Mouse (Mus musculus) forebrain, embryonic 13.5 days (tissue): ENCODE data around the gene Clcn2. TPM values are rescaled to one million over a fixed set of nuclear protein-coding genes. Genes with fewer than 3 reads are reported as not detected.
A peak's percentile ranks its signal among the peaks of the same experiment; 100 is the strongest.

ENCODE experiments used
- ATAC-seq: fragments of 200-750 bp; cut with Nextera tagmentation; 2 replicates; pipeline ENCODE4 v1.8.0; 2017
- H3K27ac ChIP-seq: fragments of 300-500 bp; sonication (generic); 2 replicates; pipeline ENCODE4 v1.5.1; 2015; ENCODE audit warnings: inconsistent platforms, mild to moderate bottlenecking, moderate library complexity
- H3K27me3 ChIP-seq: fragments of 300-500 bp; sonication (generic); 2 replicates; pipeline ENCODE4 v1.6.1; 2015; ENCODE audit warnings: mild to moderate bottlenecking, inconsistent platforms
- H3K36me3 ChIP-seq: fragments of 300-500 bp; sonication (generic); 2 replicates; pipeline ENCODE4 v1.6.1; 2015; ENCODE audit warnings: mild to moderate bottlenecking, inconsistent platforms; ENCODE audit not compliant: poor library complexity, severe bottlenecking
- H3K4me1 ChIP-seq: fragments of 300-500 bp; sonication (generic); 2 replicates; pipeline ENCODE4 v1.6.1; 2015; ENCODE audit warnings: inconsistent platforms
- H3K4me2 ChIP-seq: fragments of 300-500 bp; sonication (generic); 2 replicates; pipeline ENCODE4 v1.6.1; 2015; ENCODE audit warnings: inconsistent platforms, mild to moderate bottlenecking, moderate library complexity
- H3K4me3 ChIP-seq: fragments of 300-500 bp; sonication (generic); 2 replicates; pipeline ENCODE4 v1.5.1; 2015; ENCODE audit warnings: mild to moderate bottlenecking, inconsistent platforms
- H3K9ac ChIP-seq: fragments of 300-500 bp; sonication (generic); 2 replicates; pipeline ENCODE4 v1.6.1; 2015; ENCODE audit warnings: mild to moderate bottlenecking, inconsistent platforms
- H3K9me3 ChIP-seq: fragments of 300-500 bp; sonication (generic); replicated peaks from 2 replicates; pipeline ENCODE4 v1.6.1; 2016; ENCODE audit warnings: inconsistent platforms
- WGBS: fragments of 180-500 bp; shearing (Covaris S2); methylation state at CpG from one replicate; pipeline ENCODE4 v1.1.7; 2015; 5-methylcytosine and 5-hydroxymethylcytosine counted together
- polyA plus RNA-seq: library from polyadenylated mRNA; unstranded; fragments of >200 nt; fragmentation: Nextera tagmentation; extraction: Ambion mirVana; gene quantifications from 2 replicates; pipeline ENCODE4 v1.2.1, GENCODE M21; 2015

Clcn2 gene
- polyA plus RNA-seq, 1 experiment from 2014 or later, result 13.2 TPM

DNA sequence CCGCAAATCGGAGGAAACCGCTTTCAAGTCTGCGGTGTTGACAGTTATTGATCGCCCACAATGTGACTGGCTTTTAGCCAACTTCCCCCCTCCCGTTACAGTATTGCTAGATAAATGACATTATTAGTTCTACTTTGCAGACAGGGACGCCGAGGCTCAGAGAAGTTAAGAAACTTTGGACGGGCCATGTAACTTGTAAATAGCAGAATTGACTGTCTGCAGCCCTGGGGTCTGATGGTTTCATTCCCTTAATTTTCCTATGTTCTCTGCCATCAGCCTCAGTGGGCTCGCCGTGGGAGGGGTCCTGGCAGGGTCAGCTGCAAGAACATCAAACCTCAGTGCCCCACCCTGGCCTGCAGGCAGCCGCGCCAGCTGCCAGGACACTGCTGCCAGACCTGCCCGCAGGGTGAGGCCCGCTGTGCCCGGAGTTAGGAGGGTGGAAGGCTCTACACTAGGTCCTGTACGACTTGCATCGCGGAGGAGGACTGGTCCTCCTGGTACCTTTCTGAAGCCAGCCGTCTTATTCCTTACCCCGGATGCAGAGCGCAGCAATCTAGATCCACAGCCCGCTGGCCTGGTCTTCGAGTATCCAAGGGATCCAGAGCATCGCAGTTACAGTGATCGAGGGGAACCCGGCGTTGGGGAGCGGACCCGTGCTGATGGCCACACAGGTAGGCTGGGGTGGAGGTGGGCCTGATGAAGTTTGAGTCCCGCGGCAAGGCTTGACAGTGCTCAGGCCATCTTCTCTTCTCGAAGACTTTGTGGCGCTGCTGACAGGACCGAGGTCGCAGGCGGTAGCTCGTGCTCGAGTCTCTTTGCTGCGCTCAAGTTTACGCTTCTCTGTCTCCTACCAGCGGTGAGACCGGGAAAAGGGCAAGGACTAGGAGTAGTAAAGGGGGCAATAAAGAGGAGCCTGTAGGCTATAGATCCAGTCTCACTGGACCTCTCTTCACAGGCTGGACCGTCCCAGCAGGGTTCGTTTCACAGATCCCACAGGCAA, 16.5 kb upstream of the Clcn2 start, which contains the start of gene Thpo:
Gene Thpo, minus strand, starts transcription at position 781 of the 1,000 bp plus-strand sequence.
- H3K36me3 ChIP-seq, result 0 out of 2 replicates have a peak, but pooled peaks cover 2% of the 10 kb centered on the region
- peak within 1 kb of the TSS; percentile 61 for H3K4me3 ChIP-seq
- no peak within 1 kb of the TSS for H3K27ac ChIP-seq
- H3K4me2 ChIP-seq, result peak within 1 kb of the TSS; percentile 94
- WGBS, result 4% methylated on average over 45 of the region's 45 CpGs
- no peaks in the 10 kb centered on the region for H3K9me3 ChIP-seq
- peak within 1 kb of the TSS; percentile 81 for H3K9ac ChIP-seq
- peaks cover 33% of the 10 kb centered on the region for H3K27me3 ChIP-seq
- ATAC-seq, result no peak; the same call in 1 of the 2 replicates
- H3K4me1 ChIP-seq, result peaks cover 14% of the 10 kb centered on the region

DNA sequence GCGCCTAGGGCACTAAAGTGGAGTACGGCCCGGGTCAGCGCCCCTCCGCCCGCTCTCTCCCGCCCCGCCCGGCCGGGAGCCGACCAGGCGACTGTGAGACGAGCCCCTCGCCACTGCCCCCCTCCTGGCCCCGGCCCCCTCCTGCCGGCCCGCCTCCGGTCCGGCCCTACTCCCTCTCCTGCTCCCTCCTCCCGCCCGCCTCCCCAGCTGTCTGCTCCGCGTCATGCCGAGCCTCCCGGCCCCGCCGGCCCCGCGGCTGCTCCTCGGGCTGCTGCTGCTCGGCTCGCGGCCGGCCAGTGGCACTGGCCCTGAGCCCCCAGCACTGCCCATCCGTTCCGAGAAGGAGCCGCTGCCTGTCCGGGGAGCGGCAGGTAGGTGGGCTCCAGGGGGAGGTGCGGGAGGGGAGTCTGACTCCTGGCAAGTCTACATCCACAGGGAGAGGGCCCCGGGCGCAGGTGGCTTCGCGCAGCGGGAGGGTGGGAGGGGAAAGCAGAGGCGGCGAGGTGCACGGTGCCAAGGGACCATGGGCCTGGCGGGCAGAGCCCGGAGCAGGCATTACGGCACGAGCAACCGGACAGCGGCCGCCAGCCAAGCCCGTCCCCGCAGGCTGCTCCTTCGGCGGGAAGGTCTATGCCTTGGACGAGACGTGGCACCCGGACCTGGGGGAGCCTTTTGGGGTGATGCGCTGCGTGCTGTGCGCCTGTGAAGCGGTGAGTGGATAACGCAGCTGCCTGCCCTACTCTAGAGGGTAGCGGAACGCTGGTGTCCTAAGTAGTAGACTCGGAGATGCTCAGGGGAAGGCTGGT, 15.6 kb upstream of the Clcn2 start, which contains the start of gene Chrd:
Gene Chrd, plus strand, starts transcription at position 203 of the 806 bp plus-strand sequence.
- Histone ChIP-seq H3K4me3 (peak within 1 kb of the TSS; percentile 61), H3K9me3 (no peaks in the 10 kb centered on the region), H3K9ac (peak within 1 kb of the TSS; percentile 81), H3K36me3 (no peaks in the 10 kb centered on the region), H3K27me3 (peaks cover 33% of the 10 kb centered on the region), H3K27ac (peak within 1 kb of the TSS; percentile 14; the same call in 1 of the 2 replicates), H3K4me1 (peaks cover 14% of the 10 kb centered on the region), H3K4me2 (peak within 1 kb of the TSS; percentile 94)
- peak; percentile 79 for ATAC-seq
- under 1% methylated on average over 50 of the region's 70 CpGs for WGBS

DNA sequence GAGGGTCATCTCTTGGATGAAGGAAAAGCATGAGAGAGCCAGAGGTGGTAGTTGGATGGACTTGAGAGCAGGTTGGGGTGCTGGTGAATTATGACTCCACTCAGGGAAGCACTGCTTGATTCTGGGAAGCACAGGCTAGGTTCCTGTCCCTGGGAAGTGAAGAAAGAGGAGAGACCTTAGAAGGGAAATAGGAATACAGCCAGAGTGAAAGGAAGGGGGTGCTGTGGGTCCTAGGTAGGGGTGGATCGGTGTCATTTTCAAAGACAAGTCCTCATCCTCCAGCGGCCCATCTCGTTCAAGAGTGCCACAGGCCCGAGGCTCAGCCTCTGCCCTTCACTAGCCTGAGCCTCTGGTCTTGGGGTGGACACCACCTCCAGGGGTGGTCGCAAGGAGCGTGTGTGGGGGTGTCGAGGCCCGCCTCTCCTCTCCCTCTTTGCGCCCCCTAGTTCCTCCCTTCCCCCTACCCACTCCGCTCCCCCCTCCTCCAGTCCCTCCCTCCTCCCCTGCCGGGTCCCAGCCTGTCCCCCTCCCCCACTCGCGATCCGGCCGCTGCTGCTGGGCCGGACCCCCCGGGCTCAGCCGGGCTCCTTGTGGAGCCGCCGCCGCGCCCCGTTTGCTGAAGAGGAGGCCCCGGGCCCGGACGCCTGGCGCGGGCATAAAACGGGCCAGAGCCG, 14.8 kb upstream of the Clcn2 start:
- Histone ChIP-seq H3K27me3 (peaks cover 33% of the 10 kb centered on the region), H3K9ac (peak overlapping the region; percentile 81), H3K4me3 (peak overlapping the region; percentile 61), H3K36me3 (no peaks in the 10 kb centered on the region), H3K9me3 (no peaks in the 10 kb centered on the region), H3K27ac (peak overlapping the region; percentile 14; the same call in 1 of the 2 replicates), H3K4me1 (peaks cover 14% of the 10 kb centered on the region), H3K4me2 (peak overlapping the region; percentile 94)
- peak; percentile 36 for ATAC-seq
- WGBS, result under 1% methylated on average over 28 of the region's 30 CpGs

DNA sequence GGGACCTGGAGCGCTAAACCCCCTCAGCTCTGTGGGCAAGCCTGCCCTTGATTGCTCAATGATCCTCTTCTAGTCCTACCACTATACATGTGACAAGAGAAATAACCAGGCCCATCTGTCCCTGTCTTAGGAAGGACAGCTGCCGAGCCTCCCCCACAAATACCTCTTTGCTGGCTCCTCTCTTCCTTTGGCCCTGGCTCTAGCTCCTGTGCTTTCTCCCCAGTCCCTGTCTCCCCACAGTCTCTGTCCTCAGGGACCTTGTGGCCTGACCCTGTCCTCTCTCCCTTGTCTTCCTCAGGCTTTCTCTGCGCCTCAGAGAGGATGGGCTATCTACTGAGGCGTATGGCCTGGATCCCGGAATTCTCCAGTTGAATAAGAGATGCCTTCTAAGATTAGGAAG, 14.1 kb upstream of the Clcn2 start:
- Histone ChIP-seq H3K36me3 (no peaks in the 10 kb centered on the region), H3K9me3 (no peaks in the 10 kb centered on the region), H3K9ac (no peak overlapping the region), H3K27ac (no peak overlapping the region), H3K4me3 (no peak overlapping the region), H3K4me2 (no peak overlapping the region), H3K4me1 (peaks cover 14% of the 10 kb centered on the region), H3K27me3 (peaks cover 33% of the 10 kb centered on the region)
- ATAC-seq, result no peak
- 68% methylated on average over 5 of the region's 5 CpGs for WGBS

- no peaks in the 10 kb centered on the region for H3K9me3 ChIP-seq
- 41% methylated on average over 5 of the region's 5 CpGs for WGBS
- H3K4me2 ChIP-seq, result no peak overlapping the region
- peaks cover 14% of the 10 kb centered on the region for H3K4me1 ChIP-seq
- H3K9ac ChIP-seq, result no peak overlapping the region
- no peak for ATAC-seq
- H3K36me3 ChIP-seq, result no peaks in the 10 kb centered on the region
- no peak overlapping the region for H3K4me3 ChIP-seq
- peaks cover 24% of the 10 kb centered on the region for H3K27me3 ChIP-seq
- H3K27ac ChIP-seq, result no peak overlapping the region
These were observed 12.8 kb upstream of the Clcn2 start for GRCm38 (mm10) chr16:20730293-20730711.

- no peak overlapping the region for H3K9ac ChIP-seq
- WGBS, result 69% methylated on average over 1 of the region's 1 CpGs
- no peak overlapping the region for H3K4me2 ChIP-seq
- no peaks in the 10 kb centered on the region for H3K4me1 ChIP-seq
- no peak overlapping the region for H3K27ac ChIP-seq
- no peaks in the 10 kb centered on the region for H3K9me3 ChIP-seq
- ATAC-seq, result no peak
- peaks cover 6% of the 10 kb centered on the region; the same call in 1 of the 2 replicates for H3K27me3 ChIP-seq
- H3K36me3 ChIP-seq, result peaks cover 11% of the 10 kb centered on the region
- no peak overlapping the region for H3K4me3 ChIP-seq
These were observed 8.8 kb upstream of the Clcn2 start for GRCm38 (mm10) chr16:20726384-20726783.

DNA sequence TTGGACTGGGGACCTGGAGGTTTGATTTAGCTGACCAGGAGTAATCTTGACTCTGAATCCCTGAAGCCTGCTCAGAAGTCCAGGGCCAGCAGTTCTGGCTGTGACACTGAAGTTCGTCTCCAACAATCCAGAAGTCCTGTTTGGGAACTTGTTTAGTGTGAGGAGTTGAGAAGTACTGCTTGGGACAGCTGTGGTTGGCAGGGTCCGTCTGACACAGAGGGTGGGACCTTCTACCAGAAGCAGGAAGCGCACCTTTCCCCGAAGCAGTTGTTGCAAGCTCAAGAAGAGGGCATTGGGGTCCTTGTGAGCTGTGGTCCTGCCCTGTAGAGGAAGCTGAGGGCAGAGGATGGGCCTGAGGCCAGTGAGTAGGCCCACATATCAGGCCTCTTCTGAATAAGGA, 8.2 kb upstream of the Clcn2 start:
- H3K27me3 ChIP-seq, result peaks cover 5% of the 10 kb centered on the region; the same call in 1 of the 2 replicates
- no peak overlapping the region for H3K4me2 ChIP-seq
- no peaks in the 10 kb centered on the region for H3K9me3 ChIP-seq
- no peak overlapping the region for H3K4me3 ChIP-seq
- no peak overlapping the region for H3K9ac ChIP-seq
- ATAC-seq, result no peak
- WGBS, result 79% methylated on average over 4 of the region's 4 CpGs
- H3K36me3 ChIP-seq, result peaks cover 13% of the 10 kb centered on the region
- no peak overlapping the region for H3K27ac ChIP-seq
- H3K4me1 ChIP-seq, result no peaks in the 10 kb centered on the region

- Histone ChIP-seq H3K4me2 (no peak overlapping the region), H3K36me3 (peaks cover 13% of the 10 kb centered on the region), H3K9ac (no peak overlapping the region), H3K27ac (no peak overlapping the region), H3K27me3 (peaks cover under 1% of the 10 kb centered on the region; the same call in 1 of the 2 replicates), H3K9me3 (no peaks in the 10 kb centered on the region), H3K4me1 (no peaks in the 10 kb centered on the region), H3K4me3 (no peak overlapping the region)
- 86% methylated on average over 7 of the region's 7 CpGs for WGBS
- ATAC-seq, result no peak
These were observed 7.8 kb upstream of the Clcn2 start for GRCm38 (mm10) chr16:20725321-20725720.

DNA sequence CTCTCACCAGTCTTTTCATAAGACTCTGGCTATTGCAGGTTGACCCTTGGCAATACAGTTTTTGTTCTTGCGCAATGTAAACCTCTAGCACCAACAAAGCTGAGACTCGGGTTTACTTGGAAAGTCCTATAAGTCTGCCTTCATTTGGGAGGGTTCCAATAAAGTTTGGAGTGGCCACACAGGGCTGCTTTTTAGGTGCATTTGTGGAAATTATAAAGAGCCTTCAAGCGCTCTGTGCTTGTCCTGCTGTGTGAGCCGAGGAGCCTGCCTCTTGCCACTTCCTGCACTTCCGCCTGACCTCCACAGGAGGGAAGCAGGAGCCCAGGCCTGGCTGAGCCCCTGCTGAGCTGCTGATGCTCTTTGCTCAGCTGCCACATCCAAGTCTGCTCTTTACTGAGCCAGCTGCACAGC, 6.8 kb upstream of the Clcn2 start:
- Histone ChIP-seq H3K9ac (no peak overlapping the region), H3K4me2 (no peak overlapping the region), H3K36me3 (peaks cover 13% of the 10 kb centered on the region), H3K27ac (no peak overlapping the region), H3K9me3 (no peaks in the 10 kb centered on the region), H3K4me3 (no peak overlapping the region), H3K4me1 (no peaks in the 10 kb centered on the region), H3K27me3 (no peaks in the 10 kb centered on the region)
- WGBS, result 36% methylated on average over 5 of the region's 5 CpGs
- peak; percentile 45; the same call in 1 of the 2 replicates for ATAC-seq

DNA sequence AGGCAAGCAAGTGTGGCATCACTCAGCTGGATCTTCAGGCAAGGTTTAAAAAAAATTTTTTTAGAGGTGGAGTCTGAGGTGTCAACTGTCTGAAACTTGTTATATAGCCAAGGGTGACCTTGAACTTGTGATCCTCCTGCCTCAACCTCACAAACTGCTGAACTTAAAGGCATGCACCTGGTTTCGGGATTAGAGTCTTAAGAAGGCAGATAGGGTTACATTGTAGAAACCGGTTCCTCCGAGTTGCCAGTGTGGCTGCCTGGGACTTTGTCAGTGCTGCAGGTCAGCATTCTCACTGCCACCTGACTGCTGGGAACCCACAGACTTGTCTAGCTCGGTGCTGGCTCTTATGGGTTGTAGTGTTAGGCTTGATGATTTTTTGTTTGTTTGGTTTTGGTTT, 5.7 kb upstream of the Clcn2 start:
- ATAC-seq, result no peak
- Histone ChIP-seq H3K9me3 (no peaks in the 10 kb centered on the region), H3K9ac (no peak overlapping the region), H3K4me2 (no peak overlapping the region), H3K4me3 (no peak overlapping the region), H3K36me3 (peaks cover 13% of the 10 kb centered on the region), H3K27me3 (no peaks in the 10 kb centered on the region), H3K4me1 (peaks cover 7% of the 10 kb centered on the region), H3K27ac (no peak overlapping the region)
- WGBS, result 70% methylated on average over 4 of the region's 4 CpGs

DNA sequence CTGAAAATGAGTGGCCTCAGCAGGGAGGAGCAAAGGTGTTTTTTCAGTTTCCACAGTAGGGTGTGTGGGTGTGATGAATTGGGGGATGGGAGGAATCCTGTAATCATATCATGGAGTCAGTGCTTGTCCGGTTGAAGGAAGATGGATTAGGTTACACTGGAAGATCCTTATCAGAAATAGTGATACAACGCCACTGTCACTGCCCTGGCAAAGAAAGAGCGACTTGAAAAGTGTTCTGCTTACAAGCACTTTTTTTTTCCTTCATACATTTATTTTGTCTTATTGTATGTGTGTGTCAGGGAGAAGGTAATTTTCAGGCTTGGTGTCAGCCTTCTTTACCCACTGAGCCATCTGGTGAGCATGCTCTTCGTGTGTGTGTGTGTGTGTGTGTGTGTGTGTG, 5.2 kb upstream of the Clcn2 start:
- no peaks in the 10 kb centered on the region for H3K9me3 ChIP-seq
- H3K36me3 ChIP-seq, result peaks cover 13% of the 10 kb centered on the region
- H3K4me1 ChIP-seq, result peaks cover 11% of the 10 kb centered on the region
- H3K27me3 ChIP-seq, result no peaks in the 10 kb centered on the region
- ATAC-seq, result no peak
- no peak overlapping the region for H3K9ac ChIP-seq
- WGBS, result 89% methylated on average over 4 of the region's 4 CpGs
- no peak overlapping the region for H3K27ac ChIP-seq
- H3K4me3 ChIP-seq, result no peak overlapping the region
- H3K4me2 ChIP-seq, result no peak overlapping the region
